Mouse (Mus musculus) small intestine, adult 2 months (tissue): ENCODE data around the gene Tfam. TPM values are rescaled to one million over a fixed set of nuclear protein-coding genes. Genes with fewer than 3 reads are reported as not detected.

Experiments
- H3K27ac ChIP-seq: fragments of 200-500 bp; 2 replicates; pipeline ENCODE4 v1.5.1; 2012; ENCODE audit warnings: low read depth, low read length, control low read depth, inconsistent platforms; ENCODE audit not compliant: insufficient read depth
- H3K27me3 ChIP-seq: fragments of 200-500 bp; 2 replicates; pipeline ENCODE4 v1.6.1; 2012; ENCODE audit warnings: mild to moderate bottlenecking, moderate library complexity, low read length, inconsistent platforms; ENCODE audit not compliant: control insufficient read depth, insufficient read depth
- H3K36me3 ChIP-seq: fragments of 200-500 bp; 2 replicates; pipeline ENCODE4 v1.6.1; 2012; ENCODE audit warnings: mild to moderate bottlenecking, low read length, control low read depth, inconsistent platforms; ENCODE audit not compliant: control insufficient read depth, insufficient read depth
- H3K4me1 ChIP-seq: fragments of 200-500 bp; 2 replicates; pipeline ENCODE4 v1.6.1; 2012; ENCODE audit warnings: low read length, inconsistent platforms, mixed read lengths; ENCODE audit not compliant: control insufficient read depth, insufficient read depth, insufficient read length
- H3K4me3 ChIP-seq: fragments of 200-500 bp; 2 replicates; pipeline ENCODE4 v1.5.1; 2012; ENCODE audit warnings: low read depth, mild to moderate bottlenecking, control low read depth, inconsistent platforms, low read length, moderate library complexity
- CTCF ChIP-seq: fragments of 200-500 bp; IDR thresholded peaks from 2 replicates; pipeline ENCODE4 v1.5.1; 2012; ENCODE audit warnings: low read depth, mild to moderate bottlenecking, control low read depth, inconsistent platforms, low read length, moderate library complexity, mixed read lengths; ENCODE audit not compliant: insufficient replicate concordance, insufficient read length; ENCODE audit errors: extremely low read depth
- POLR2A ChIP-seq: fragments of 200-500 bp; IDR thresholded peaks from 2 replicates; pipeline ENCODE4 v1.6.1; 2012; ENCODE audit warnings: low read depth, mild to moderate bottlenecking, control low read depth, inconsistent platforms, low read length, moderate library complexity
- WGBS: fragments of 180-500 bp; shearing (Covaris S2); methylation state at CpG from one replicate; pipeline ENCODE4 v1.1.7; 2018; 5-methylcytosine and 5-hydroxymethylcytosine counted together
- polyA plus RNA-seq: library from polyadenylated mRNA; depleted of rRNA; stranded (reverse); fragments of >200 nt; gene quantifications from 2 replicates; pipeline ENCODE4 v1.2.3, GENCODE M21; 2012; rRNA removed

Gene Tfam
- 2.3 and 4.7 TPM in 2 replicates for polyA plus RNA-seq

- H3K4me1 ChIP-seq, result peaks cover 1% of the 10 kb centered on the region; the same call in 1 of the 2 replicates
- peak within 1 kb of the TSS; percentile 64 for H3K27ac ChIP-seq
- TF ChIP-seq CTCF, result no peak
- TF ChIP-seq POLR2A, result no peak
- WGBS, result under 1% methylated on average over 7 of the region's 7 CpGs
- H3K27me3 ChIP-seq, result no peaks in the 10 kb centered on the region
- peak within 1 kb of the TSS; percentile 93 for H3K4me3 ChIP-seq
- peaks cover 16% of the 10 kb centered on the region for H3K36me3 ChIP-seq
Measured at GRCm38 (mm10) chr10:71238240-71238554, at the start of gene Tfam. Tfam (minus strand) TSS chr10:71238280.

DNA sequence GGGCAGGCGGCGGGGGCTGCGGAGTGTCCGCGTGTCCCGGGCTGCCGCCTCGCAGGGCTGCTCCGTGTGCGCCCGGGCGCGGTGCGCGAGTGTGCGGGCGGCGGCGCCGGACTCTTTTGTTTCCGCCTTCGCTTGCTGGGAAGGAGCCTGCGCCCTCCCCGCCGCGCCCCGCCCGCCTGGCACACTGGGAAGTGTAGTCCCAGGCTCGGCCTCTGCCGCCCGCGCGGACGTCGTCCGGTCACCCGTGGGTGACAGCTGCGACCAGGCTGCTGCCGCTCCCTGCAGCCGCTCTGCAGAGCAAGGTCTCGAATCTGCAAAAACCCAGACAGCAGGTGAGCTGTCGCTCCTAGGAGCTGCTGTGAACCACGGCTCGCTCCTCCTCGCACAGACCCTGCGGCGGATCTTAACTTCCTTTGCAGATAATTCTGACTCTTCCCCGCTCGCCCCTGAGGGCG, 47.1 kb upstream of the Tfam start, which contains the start of gene Ube2d1:
Gene Ube2d1, minus strand, starts transcription at position 137 of the 455 bp plus-strand sequence.
- WGBS, result under 1% methylated on average over 50 of the region's 50 CpGs
- TF ChIP-seq CTCF (no peak), POLR2A (peak; percentile 78; the same call in 1 of the 2 replicates)
- H3K27me3 ChIP-seq, result no peaks in the 10 kb centered on the region
- no peak within 1 kb of the TSS for H3K27ac ChIP-seq
- peaks cover 3% of the 10 kb centered on the region for H3K4me1 ChIP-seq
- H3K36me3 ChIP-seq, result peaks cover 2% of the 10 kb centered on the region; the same call in 1 of the 2 replicates
- H3K4me3 ChIP-seq, result peak within 1 kb of the TSS; percentile 95

DNA sequence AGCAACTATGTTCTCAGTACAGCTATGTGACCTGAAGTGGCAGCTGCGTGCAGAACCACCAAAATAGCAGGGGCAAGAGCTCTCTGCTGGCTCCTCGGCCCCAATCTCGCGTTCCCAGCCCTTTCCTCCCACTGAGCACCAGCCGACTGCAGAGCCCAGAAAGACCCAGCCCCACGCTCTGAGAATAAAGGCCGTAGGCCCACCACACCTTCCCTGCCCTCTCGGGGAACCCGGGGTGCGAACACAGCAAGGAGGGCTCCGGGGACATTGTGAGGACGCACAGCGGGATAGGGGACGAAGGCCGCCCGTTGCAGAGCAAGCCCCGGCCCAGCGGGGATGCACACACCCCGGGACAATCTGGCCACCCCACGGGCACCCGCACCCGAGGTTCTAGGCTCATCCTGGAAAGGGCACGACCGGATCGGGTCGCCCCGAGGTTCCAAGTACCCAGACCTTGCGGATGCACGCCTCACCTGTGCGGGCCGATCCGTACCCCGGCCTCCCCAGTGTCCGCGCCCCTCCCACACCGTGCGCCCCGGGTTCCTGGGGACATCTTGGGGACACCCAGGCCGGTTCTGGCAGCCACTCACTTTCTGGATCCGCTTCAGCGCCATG, 46.5 kb upstream of the Tfam start:
- no peak for TF ChIP-seq POLR2A
- no peak for TF ChIP-seq CTCF
- whole genome bisulfite sequencing, result under 1% methylated on average over 40 of the region's 41 CpGs
- H3K27ac ChIP-seq, result no peak overlapping the region

DNA sequence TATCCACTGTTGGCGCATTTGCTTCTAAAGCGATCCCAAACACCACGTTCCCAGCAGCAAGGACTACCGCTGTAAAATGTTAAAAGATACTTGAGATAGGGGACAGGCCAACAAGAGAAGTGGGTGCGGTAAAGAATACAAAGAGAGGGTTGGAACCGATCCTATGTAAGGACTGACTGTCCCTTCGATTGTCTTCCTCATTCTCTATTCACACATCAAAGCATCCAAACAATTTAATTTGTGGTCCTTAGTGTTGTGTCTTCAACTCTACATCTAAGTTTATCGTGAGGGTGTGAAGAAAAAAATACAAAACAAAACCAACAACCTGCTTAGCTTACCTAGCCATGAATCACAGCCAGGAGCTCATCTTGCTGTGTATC, 46.0 kb upstream of the Tfam start:
- Histone ChIP-seq H3K27ac (no peak overlapping the region), H3K4me1 (peaks cover 3% of the 10 kb centered on the region), H3K27me3 (no peaks in the 10 kb centered on the region), H3K36me3 (peaks cover 2% of the 10 kb centered on the region; the same call in 1 of the 2 replicates), H3K4me3 (peak overlapping the region; percentile 95)
- no peak for TF ChIP-seq POLR2A
- TF ChIP-seq CTCF, result no peak
- 11% methylated on average over 8 of the region's 8 CpGs for WGBS

More for the DNA sequence above, 46.5 kb upstream of the Tfam start:
- Histone ChIP-seq H3K27me3 (no peaks in the 10 kb centered on the region), H3K4me1 (peaks cover 3% of the 10 kb centered on the region), H3K4me3 (peak overlapping the region; percentile 95), H3K36me3 (peaks cover 2% of the 10 kb centered on the region; the same call in 1 of the 2 replicates)

DNA sequence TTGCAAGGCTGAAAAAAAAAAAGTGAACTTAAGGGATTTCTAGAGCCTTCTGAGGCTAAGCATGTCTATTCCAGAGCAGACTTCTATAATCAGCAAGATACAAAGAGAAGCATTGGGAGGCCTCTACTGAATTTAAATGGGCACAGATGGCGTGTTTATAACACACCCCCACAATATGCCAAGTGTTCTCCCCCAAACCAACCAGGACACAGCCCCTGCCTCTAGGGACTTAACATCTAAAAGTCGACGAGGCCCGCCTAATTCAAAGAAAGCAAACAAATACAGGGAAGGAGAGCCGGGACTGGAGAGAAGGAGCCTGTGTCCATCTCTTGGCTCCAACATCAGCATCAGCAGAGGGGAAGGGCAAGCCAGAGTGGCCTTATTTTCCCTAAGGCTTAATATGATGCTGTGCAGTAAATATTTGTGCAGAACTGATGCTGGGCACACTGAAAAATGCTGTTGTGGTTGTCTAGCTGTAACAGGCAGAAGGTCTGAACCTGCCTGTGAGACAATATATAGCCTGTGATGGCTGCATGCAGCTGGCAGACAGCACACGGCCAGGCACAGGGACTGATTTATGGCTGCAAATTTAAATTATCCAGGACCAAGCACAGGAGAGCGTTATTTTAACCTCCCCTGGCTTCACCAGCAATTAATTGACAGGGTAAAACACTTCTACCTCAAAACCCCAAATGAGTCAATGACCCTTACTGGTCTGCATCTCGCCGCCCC, 35.1 kb upstream of the Tfam start:
- TF ChIP-seq POLR2A (no peak), CTCF (no peak)
- Histone ChIP-seq H3K36me3 (0 out of 2 replicates have a peak, but pooled peaks cover 1% of the 10 kb centered on the region), H3K27me3 (no peaks in the 10 kb centered on the region), H3K4me3 (no peak overlapping the region), H3K4me1 (no peaks in the 10 kb centered on the region), H3K27ac (no peak overlapping the region)
- 71% methylated on average over 9 of the region's 9 CpGs for WGBS

GRCm38 (mm10) chr10:71267973-71268372, 29.9 kb upstream of the Tfam start:
- no peaks in the 10 kb centered on the region for H3K27me3 ChIP-seq
- H3K36me3 ChIP-seq, result no peaks in the 10 kb centered on the region
- WGBS, result 77% methylated on average over 2 of the region's 2 CpGs
- no peak overlapping the region for H3K4me3 ChIP-seq
- no peak overlapping the region for H3K27ac ChIP-seq
- TF ChIP-seq CTCF, result no peak
- H3K4me1 ChIP-seq, result no peaks in the 10 kb centered on the region

DNA sequence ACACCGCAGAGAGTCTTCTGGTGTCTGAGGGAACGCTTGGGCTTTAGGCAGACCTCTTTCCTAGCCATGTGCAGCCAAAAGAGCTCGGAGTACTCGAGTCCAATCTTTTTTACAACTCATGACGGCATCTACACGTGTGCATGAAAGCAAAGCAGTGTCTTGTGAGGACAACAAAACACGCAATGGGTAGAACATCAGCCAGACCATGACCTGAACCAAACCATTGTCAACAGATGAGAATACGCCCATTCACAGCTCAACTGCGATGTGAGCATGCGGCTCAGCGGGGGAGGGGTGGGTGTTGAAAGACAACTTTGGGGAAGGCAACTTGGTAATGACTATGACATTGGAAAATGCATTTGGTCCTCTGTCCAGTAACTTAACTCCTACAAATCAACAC, 29.4 kb upstream of the Tfam start:
- Histone ChIP-seq H3K27ac (no peak overlapping the region), H3K4me3 (no peak overlapping the region), H3K4me1 (no peaks in the 10 kb centered on the region), H3K36me3 (no peaks in the 10 kb centered on the region), H3K27me3 (no peaks in the 10 kb centered on the region)
- 83% methylated on average over 11 of the region's 11 CpGs for WGBS
- TF ChIP-seq POLR2A (no peak), CTCF (no peak)

DNA sequence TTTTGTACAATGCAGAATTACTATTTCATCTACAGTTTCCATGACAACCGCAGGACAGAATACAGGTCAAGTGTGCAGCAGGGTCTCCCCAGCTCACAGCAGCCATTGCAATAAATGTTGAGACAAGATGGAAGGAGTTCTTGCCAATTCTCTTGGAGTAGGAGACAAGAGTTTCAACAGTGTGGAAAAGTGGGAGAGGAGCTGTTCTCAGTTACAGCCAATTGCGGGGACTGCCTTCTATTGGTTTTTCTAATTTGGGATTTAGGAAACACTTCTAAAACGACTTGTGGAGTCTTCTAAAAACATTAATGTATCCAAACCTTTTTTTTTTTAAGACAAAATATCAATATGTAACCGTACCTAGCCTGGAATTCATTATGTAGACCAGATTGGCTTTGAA, 27.0 kb upstream of the Tfam start:
- WGBS, result 85% methylated on average over 4 of the region's 4 CpGs
- Histone ChIP-seq H3K4me3 (no peak overlapping the region), H3K27ac (no peak overlapping the region), H3K27me3 (no peaks in the 10 kb centered on the region), H3K36me3 (peaks cover 8% of the 10 kb centered on the region), H3K4me1 (no peaks in the 10 kb centered on the region)
- TF ChIP-seq POLR2A, result no peak
- no peak for TF ChIP-seq CTCF
